ENCODE assay signal across 7 mouse cellular contexts in the genomic region with DNA sequence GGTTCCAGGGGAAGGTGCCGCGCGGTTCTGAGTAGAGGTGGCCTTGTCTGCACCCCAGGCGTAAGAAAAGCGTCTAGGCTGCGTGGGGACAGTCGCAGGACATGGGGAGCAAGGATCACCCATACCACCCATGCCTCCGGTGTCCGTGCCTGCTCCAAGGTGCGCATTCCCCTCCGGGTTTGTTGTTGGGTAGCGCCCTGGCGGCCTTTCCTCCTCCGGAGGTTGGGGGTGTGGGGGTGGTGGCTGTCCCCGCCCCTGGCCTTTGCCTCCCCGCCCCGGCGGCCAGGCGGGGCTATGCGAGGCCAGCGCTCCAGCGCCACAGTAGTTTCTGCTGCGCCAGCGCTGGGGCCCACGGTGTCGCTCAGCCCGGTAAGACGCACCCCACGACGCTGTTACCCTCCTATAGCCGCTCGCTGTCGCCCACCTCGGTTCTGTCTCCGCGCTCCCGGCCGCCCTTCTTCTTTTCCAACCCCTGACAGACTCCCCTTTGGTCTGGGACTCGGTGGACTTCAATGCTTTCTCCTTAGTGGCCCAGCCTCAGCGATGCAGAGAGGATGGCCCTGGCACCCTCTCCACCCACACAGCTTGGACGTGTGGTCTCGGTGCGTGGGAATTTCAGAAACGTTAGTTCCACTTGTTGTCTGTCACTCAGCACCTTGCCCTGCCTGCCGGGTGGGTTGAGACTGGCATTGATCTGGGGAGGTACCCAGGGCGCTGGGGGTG. TPM values are rescaled to one million over a fixed set of nuclear protein-coding genes. Genes with fewer than 3 reads are reported as not detected.
DNase-seq lines count a peak whose midpoint lies in the region; ATAC-seq and TF ChIP-seq lines count a peak whose summit lies in the region.

A gene (plus strand): TSS at position 167 of the 723 bp plus-strand sequence.

- peak within 1 kb of the TSS; percentile 84 for H3K4me2 ChIP-seq in intestine, postnatal 0 days (replicated peaks; ENCODE audit: low read depth)
- H3K4me2 ChIP-seq in limb, embryonic 15.5 days: peak within 1 kb of the TSS; percentile 91
- H3K4me2 ChIP-seq in midbrain, embryonic 15.5 days: peak within 1 kb of the TSS; percentile 82

- peaks cover 9% of the 10 kb centered on the region for H3K4me1 ChIP-seq in embryonic facial prominence, embryonic 10.5 days
- peaks cover 2% of the 10 kb centered on the region; the same call in 1 of the 2 replicates for H3K4me1 ChIP-seq in intestine, postnatal 0 days (replicated peaks; ENCODE audit: control insufficient read depth, insufficient read depth, low read length)
- peaks cover 7% of the 10 kb centered on the region for H3K4me1 ChIP-seq in limb, embryonic 15.5 days
- peaks cover 7% of the 10 kb centered on the region for H3K4me1 ChIP-seq in midbrain, embryonic 15.5 days

- peak; percentile 93 for ATAC-seq in intestine, postnatal 0 days
- 0 out of 2 replicates have a peak, but pooled peaks have one; percentile 52 for ATAC-seq in limb, embryonic 15.5 days (ENCODE audit: insufficient number of reproducible peaks, low FRiP score, low TSS enrichment, low read depth)
- peak; percentile 42; the same call in 1 of the 2 replicates for ATAC-seq in midbrain, embryonic 15.5 days (replicated peaks)

- peak; percentile 34; the same call in 1 of the 2 replicates for TF ChIP-seq CTCF in intestine, postnatal 0 days (IDR thresholded peaks at IDR 0.05; ENCODE audit: low read depth)

- peak within 1 kb of the TSS; percentile 65 for H3K4me3 ChIP-seq in embryonic facial prominence, embryonic 10.5 days
- peak within 1 kb of the TSS; percentile 62 for H3K4me3 ChIP-seq in intestine, postnatal 0 days (ENCODE audit: low read depth, low read length)
- H3K4me3 ChIP-seq in limb, embryonic 15.5 days: peak within 1 kb of the TSS; percentile 46
- H3K4me3 ChIP-seq in midbrain, embryonic 15.5 days: peak within 1 kb of the TSS; percentile 38

- WGBS in embryonic facial prominence, embryonic 10.5 days: 1% methylated on average over 46 of the region's 46 CpGs
- WGBS in intestine, postnatal 0 days: under 1% methylated on average over 37 of the region's 46 CpGs
- WGBS in limb, embryonic 15.5 days: 1% methylated on average over 41 of the region's 46 CpGs
- 1% methylated on average over 44 of the region's 46 CpGs for WGBS in midbrain, embryonic 15.5 days

- H3K36me3 ChIP-seq in embryonic facial prominence, embryonic 10.5 days (replicated peaks): no peaks in the 10 kb centered on the region
- H3K36me3 ChIP-seq in intestine, postnatal 0 days (ENCODE audit: control insufficient read depth, insufficient read depth): no peaks in the 10 kb centered on the region
- no peaks in the 10 kb centered on the region for H3K36me3 ChIP-seq in limb, embryonic 15.5 days
- H3K36me3 ChIP-seq in midbrain, embryonic 15.5 days (replicated peaks): no peaks in the 10 kb centered on the region

- H3K9me3 ChIP-seq in embryonic facial prominence, embryonic 10.5 days: no peaks in the 10 kb centered on the region
- no peaks in the 10 kb centered on the region for H3K9me3 ChIP-seq in intestine, postnatal 0 days (ENCODE audit: control insufficient read depth)
- no peaks in the 10 kb centered on the region for H3K9me3 ChIP-seq in limb, embryonic 15.5 days
- H3K9me3 ChIP-seq in midbrain, embryonic 15.5 days: no peaks in the 10 kb centered on the region

- DNase-seq in adrenal gland, postnatal 14 days: peak; percentile 90
- peak; percentile 57 for DNase-seq in embryonic facial prominence, embryonic 10.5 days (ENCODE audit: low spot score)
- peak; percentile 99 for DNase-seq in heart, adult 11 months
- DNase-seq in spleen, postnatal 10 days (ENCODE audit: low spot score in 2 of 2): peak; percentile 34 to 60

- peaks cover 62% of the 10 kb centered on the region for H3K27me3 ChIP-seq in embryonic facial prominence, embryonic 10.5 days (replicated peaks; ENCODE audit: low read depth, poor library complexity, severe bottlenecking)
- H3K27me3 ChIP-seq in intestine, postnatal 0 days (replicated peaks; ENCODE audit: control insufficient read depth, insufficient read depth, low read length): no peaks in the 10 kb centered on the region
- H3K27me3 ChIP-seq in limb, embryonic 15.5 days: peaks cover 28% of the 10 kb centered on the region
- H3K27me3 ChIP-seq in midbrain, embryonic 15.5 days (replicated peaks): peaks cover 18% of the 10 kb centered on the region

- peak within 1 kb of the TSS; percentile 35; the same call in 1 of the 2 replicates for H3K27ac ChIP-seq in embryonic facial prominence, embryonic 10.5 days (replicated peaks)
- peak within 1 kb of the TSS; percentile 78 for H3K27ac ChIP-seq in intestine, postnatal 0 days (ENCODE audit: low read depth, low read length)
- no peak within 1 kb of the TSS for H3K27ac ChIP-seq in limb, embryonic 15.5 days
- H3K27ac ChIP-seq in midbrain, embryonic 15.5 days: no peak within 1 kb of the TSS

- H3K9ac ChIP-seq in intestine, postnatal 0 days (ENCODE audit: low read depth, low read length): peak within 1 kb of the TSS; percentile 67
- peak within 1 kb of the TSS; percentile 40; the same call in 1 of the 2 replicates for H3K9ac ChIP-seq in limb, embryonic 15.5 days
- peak within 1 kb of the TSS; percentile 29 for H3K9ac ChIP-seq in midbrain, embryonic 15.5 days

RNA-seq across cellular contexts. Expression of the gene that starts here (rescaled TPM):
- 62.9 and 74.3 TPM in 2 replicates for total RNA-seq in adrenal gland, postnatal 14 days (2021)
- polyA plus RNA-seq in embryonic facial prominence, embryonic 10.5 days (2016; fragmentation: Nextera tagmentation; extraction: Ambion mirVana): 2.6 and 3.2 TPM in 2 replicates
- polyA plus RNA-seq in intestine, postnatal 0 days (2015; fragmentation: Nextera tagmentation; extraction: Ambion mirVana): 58.3 and 62.2 TPM in 2 replicates
- polyA plus RNA-seq in limb, embryonic 15.5 days (2015; fragmentation: Nextera tagmentation; extraction: Ambion mirVana): 8.0 and 10.3 TPM in 2 replicates
- polyA plus RNA-seq in midbrain, embryonic 15.5 days (2015; fragmentation: Nextera tagmentation; extraction: Ambion mirVana): 2.2 and 2.5 TPM in 2 replicates

Comparison
In these comparisons a context has a peak if more than half of its experiments do, and no peak if none do; other contexts are left out.
1. DNase-seq: peak in every context shown above with its lines; median percentile 99 in heart, adult 11 months; 90 in adrenal gland, postnatal 14 days; 57 in embryonic facial prominence, embryonic 10.5 days; 47 in spleen, postnatal 10 days.
2. H3K27ac ChIP-seq: peak in embryonic facial prominence, embryonic 10.5 days (single experiment) and intestine, postnatal 0 days (single experiment); none in limb, embryonic 15.5 days (single experiment) and midbrain, embryonic 15.5 days (single experiment).
3. ATAC-seq: peak in every context shown above with its lines; median percentile 93 in intestine, postnatal 0 days; 52 in limb, embryonic 15.5 days; 42 in midbrain, embryonic 15.5 days.
4. Peak in every context shown above with its lines, with median percentiles within 50 percentile points of each other: H3K4me3 ChIP-seq, H3K4me2 ChIP-seq and H3K9ac ChIP-seq.